Mouse (Mus musculus) c-Kit-positive CD71-positive TER-119-positive erythroid progenitor cells, embryonic 14.5 days (primary cell): Measurements from ENCODE around the gene P2ry14.
"Not testable (repeated sequence)": the region's sequence is repeated elsewhere in the genome, so short reads cannot be mapped to it uniquely, and the experiment has no call there.

ENCODE experiments used
- DNase-seq: peaks from one replicate; pipeline ENCODE4 v3.0.0-alpha.2; 2013; ENCODE audit warnings: low spot score

P2ry14 gene

GRCm38 (mm10) chr3:59141507-59142305 lies 11.7 kb downstream of the P2ry14 start:
- no peak for DNase-seq

- not testable (repeated sequence) for DNase-seq
Observed at GRCm38 (mm10) chr3:59140941-59141340, 12.5 kb downstream of the P2ry14 start.

- DNase-seq, result no peak
Observed at GRCm38 (mm10) chr3:59140115-59140514, 13.3 kb downstream of the P2ry14 start.

GRCm38 (mm10) chr3:59139651-59140051 lies 13.8 kb downstream of the P2ry14 start:
- DNase-seq, result no peak

- no peak for DNase-seq
Observed at GRCm38 (mm10) chr3:59138946-59139468, 14.4 kb downstream of the P2ry14 start.

- no peak for DNase-seq
Observed at GRCm38 (mm10) chr3:59135911-59136653, 17.3 kb downstream of the P2ry14 start.

GRCm38 (mm10) chr3:59133189-59133588 lies 20.2 kb downstream of the P2ry14 start:
- DNase-seq, result no peak

- DNase-seq, result no peak
Observed at GRCm38 (mm10) chr3:59131966-59132365, 21.5 kb downstream of the P2ry14 start.

- DNase-seq, result no peak
Observed at GRCm38 (mm10) chr3:59131081-59131480, 22.3 kb downstream of the P2ry14 start.

- no peak for DNase-seq
Observed at GRCm38 (mm10) chr3:59130431-59130830, 23.0 kb downstream of the P2ry14 start.

- DNase-seq, result no peak
Observed at GRCm38 (mm10) chr3:59129547-59129946, 23.9 kb downstream of the P2ry14 start.

- no peak for DNase-seq
Observed at GRCm38 (mm10) chr3:59128681-59129080, 24.7 kb downstream of the P2ry14 start.

GRCm38 (mm10) chr3:59125783-59126555 lies 27.4 kb downstream of the P2ry14 start:
- DNase-seq, result no peak

GRCm38 (mm10) chr3:59125022-59125421 lies 28.4 kb downstream of the P2ry14 start:
- DNase-seq, result no peak

- DNase-seq, result no peak
Observed at GRCm38 (mm10) chr3:59121780-59122449, 31.5 kb downstream of the P2ry14 start.

GRCm38 (mm10) chr3:59121067-59121730 lies 32.2 kb downstream of the P2ry14 start:
- no peak for DNase-seq

GRCm38 (mm10) chr3:59113973-59114517 lies 39.4 kb downstream of the P2ry14 start:
- DNase-seq, result no peak

GRCm38 (mm10) chr3:59113291-59113690 lies 40.1 kb downstream of the P2ry14 start:
- not testable (repeated sequence) for DNase-seq

- no peak for DNase-seq
Observed at GRCm38 (mm10) chr3:59111944-59112343, 41.5 kb downstream of the P2ry14 start.

- DNase-seq, result not testable (repeated sequence)
Observed at GRCm38 (mm10) chr3:59109834-59110233, 43.6 kb downstream of the P2ry14 start.

GRCm38 (mm10) chr3:59107439-59107838 lies 46.0 kb downstream of the P2ry14 start:
- no peak for DNase-seq
